Mouse (Mus musculus): ENCODE results near the gene Rilpl1.

DNA sequence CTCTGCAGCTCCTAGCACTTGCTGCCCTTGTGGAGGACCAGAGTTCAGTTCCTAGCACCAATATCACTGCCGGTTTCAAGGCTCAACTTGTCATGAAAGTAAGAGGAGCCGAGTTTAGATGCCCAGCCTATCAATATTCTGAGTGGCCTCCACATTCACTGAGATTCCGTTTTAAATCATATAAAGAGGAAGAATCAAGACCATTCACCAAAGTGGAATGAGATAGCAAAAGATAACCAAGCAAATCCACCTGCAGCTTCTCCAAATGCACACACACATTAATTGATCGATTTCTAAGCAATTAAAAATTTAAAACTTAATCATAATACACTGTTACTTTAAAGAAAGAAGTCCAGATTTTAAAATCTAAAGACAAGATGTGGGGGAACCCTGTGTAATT is 49.5 kb downstream of the Rilpl1 start:
- TF ChIP-seq CTCF (IDR thresholded peaks at IDR 0.05; ENCODE audit: borderline replicate concordance, control insufficient read depth, extremely low read depth, insufficient read depth, low read length, poor library complexity) (no peak), POLR2A (IDR thresholded peaks at IDR 0.05; ENCODE audit: control insufficient read depth, extremely low read depth, insufficient read depth, low read length, poor library complexity) (no peak)

All from thymus, adult 2 months (tissue).